ENCODE assay signal across 25 mouse cellular contexts in genomic region chr13:3594311-3594710, GRCm38 (mm10). TPM values are rescaled to one million over a fixed set of nuclear protein-coding genes. Genes with fewer than 3 reads are reported as not detected.
A peak's percentile ranks its signal among the peaks of the same experiment; 100 is the strongest.
DNase-seq lines count a peak whose midpoint lies in the region; ATAC-seq and TF ChIP-seq lines count a peak whose summit lies in the region.
"Had no signal": no experiment of that assay in that cellular context is flagged by ENCODE, and none has a peak within 500 bp of the region (broad histone marks: within the 10 kb centered on the region; RNA-seq: fewer than 3 reads in every experiment).

No protein-coding gene starts in this region.

- ATAC-seq in kidney, embryonic 16.5 days (ENCODE audit: low FRiP score, low TSS enrichment): no peak
- ATAC-seq: activated CD4-positive, CD25-positive, alpha-beta regulatory T cell, adult 4 months; forebrain, embryonic 14.5 days; forebrain, postnatal 0 days; hindbrain, embryonic 16.5 days had no signal

- H3K27ac ChIP-seq in kidney, adult 2 months (ENCODE audit: insufficient read depth, low read depth, low read length): no peak overlapping the region
- H3K27ac ChIP-seq in kidney, embryonic 16.5 days (ENCODE audit: low read length): no peak overlapping the region
- H3K27ac ChIP-seq: forebrain, embryonic 10.5 days; gastrocnemius, adult 2 months; heart, embryonic 15.5 days; hindbrain, embryonic 10.5 days; hindbrain, embryonic 13.5 days had no signal

- H3K9ac ChIP-seq in kidney, embryonic 16.5 days (replicated peaks; ENCODE audit: low read length): no peak overlapping the region
- H3K9ac ChIP-seq: forebrain, postnatal 0 days; heart, embryonic 12.5 days; heart, embryonic 15.5 days; hindbrain, embryonic 13.5 days had no signal

- H3K27me3 ChIP-seq in kidney, adult 2 months (replicated peaks; ENCODE audit: control insufficient read depth, insufficient read depth, low read length): no peaks in the 10 kb centered on the region
- no peaks in the 10 kb centered on the region for H3K27me3 ChIP-seq in kidney, embryonic 16.5 days (ENCODE audit: insufficient read depth, low read length)
- H3K27me3 ChIP-seq: heart, embryonic 12.5 days; heart, embryonic 15.5 days; hindbrain, embryonic 13.5 days had no signal

- no peak overlapping the region for H3K4me2 ChIP-seq in kidney, embryonic 16.5 days (replicated peaks; ENCODE audit: low read depth, low read length)
- H3K4me2 ChIP-seq: heart, embryonic 12.5 days; heart, embryonic 15.5 days; hindbrain, embryonic 13.5 days had no signal

- H3K4me3 ChIP-seq in kidney, adult 2 months (ENCODE audit: insufficient read depth, low read depth, low read length): no peak overlapping the region
- H3K4me3 ChIP-seq in kidney, embryonic 16.5 days (ENCODE audit: low read length): no peak overlapping the region
- H3K4me3 ChIP-seq: forebrain, embryonic 10.5 days; gastrocnemius, adult 2 months; heart, embryonic 12.5 days; heart, embryonic 15.5 days; hindbrain, embryonic 10.5 days; hindbrain, embryonic 13.5 days had no signal

- WGBS in kidney, adult 2 months: 37% methylated on average over 1 of the region's 1 CpGs
- 83% methylated on average over 1 of the region's 1 CpGs for WGBS in kidney, embryonic 16.5 days

- no peak for TF ChIP-seq CTCF in kidney, adult 2 months (conservative IDR thresholded peaks at IDR 0.05; ENCODE audit: insufficient read depth, insufficient read length, low read depth, low read length)

- H3K9me3 ChIP-seq in kidney, embryonic 16.5 days (ENCODE audit: low read length): no peaks in the 10 kb centered on the region
- H3K9me3 ChIP-seq: forebrain, embryonic 10.5 days; heart, embryonic 12.5 days; heart, embryonic 15.5 days; hindbrain, embryonic 10.5 days; hindbrain, embryonic 13.5 days had no signal

- DNase-seq in kidney, adult 2 months: peak; percentile 79
- DNase-seq in kidney, postnatal 10 days: peak; percentile 74
- peak; percentile 63 to 87 for DNase-seq in kidney, postnatal 36 days
- no peak for DNase-seq in B cell, adult 2 months
- no peak for DNase-seq in thymus, postnatal 0 days (ENCODE audit: low spot score)
- DNase-seq: adrenal gland, adult 8-10 months; adrenal gland, postnatal 25 days; cerebellum, adult 11-12 months; cerebellum, adult 9-10 months; cerebellum, postnatal 14 days; forebrain, postnatal 0 days; gastrocnemius, adult 2 months; gastrocnemius, postnatal 14 days; heart, adult 11 months; heart, postnatal 10 days; heart, postnatal 36 days had no signal

- peaks cover 3% of the 10 kb centered on the region for H3K36me3 ChIP-seq in kidney, adult 2 months (ENCODE audit: control insufficient read depth, insufficient read depth, low read length)
- H3K36me3 ChIP-seq in kidney, embryonic 16.5 days (ENCODE audit: insufficient read depth, low read length): peaks cover 34% of the 10 kb centered on the region

- no peaks in the 10 kb centered on the region for H3K4me1 ChIP-seq in kidney, adult 2 months (ENCODE audit: control insufficient read depth, insufficient read depth, low read length)
- no peaks in the 10 kb centered on the region for H3K4me1 ChIP-seq in kidney, embryonic 16.5 days (ENCODE audit: insufficient read depth, low read length)
- H3K4me1 ChIP-seq: forebrain, embryonic 10.5 days; heart, embryonic 12.5 days; heart, embryonic 15.5 days; hindbrain, embryonic 10.5 days; hindbrain, embryonic 13.5 days had no signal

- no peak for TF ChIP-seq POLR2A in kidney, adult 2 months (IDR thresholded peaks at IDR 0.05; ENCODE audit: low read depth, low read length)

RNA-seq across cellular contexts. Expression of gene Fam208b, which starts 16.6 kb away (rescaled TPM):
- polyA plus RNA-seq in kidney, adult 2 months (2012; rRNA removed): 2.3 and 2.8 TPM in 2 replicates
- polyA plus RNA-seq in kidney, embryonic 16.5 days (2015; fragmentation: Nextera tagmentation; extraction: Ambion mirVana): 12.7 and 15.5 TPM in 2 replicates
- polyA plus RNA-seq in thymus, postnatal 0 days (2015; fragmentation: Nextera tagmentation; extraction: Ambion mirVana): 10.7 and 12.5 TPM in 2 replicates

RNA-seq across cellular contexts. Expression of gene Asb13, which starts 39.5 kb away (rescaled TPM):
- polyA plus RNA-seq in kidney, adult 2 months (2012; rRNA removed): 41.9 and 42.6 TPM in 2 replicates
- polyA plus RNA-seq in kidney, embryonic 16.5 days (2015; fragmentation: Nextera tagmentation; extraction: Ambion mirVana): 16.0 and 19.8 TPM in 2 replicates
- 6.5 and 7.5 TPM in 2 replicates for polyA plus RNA-seq in thymus, postnatal 0 days (2015; fragmentation: Nextera tagmentation; extraction: Ambion mirVana)

RNA-seq across cellular contexts. Expression of gene Gdi2, which starts 56.4 kb away (rescaled TPM):
- polyA plus RNA-seq in kidney, adult 2 months (2012; rRNA removed): 159 and 174 TPM in 2 replicates
- 435 and 448 TPM in 2 replicates for polyA plus RNA-seq in kidney, embryonic 16.5 days (2015; fragmentation: Nextera tagmentation; extraction: Ambion mirVana)
- 449 and 459 TPM in 2 replicates for polyA plus RNA-seq in thymus, postnatal 0 days (2015; fragmentation: Nextera tagmentation; extraction: Ambion mirVana)

Comparison
In these comparisons a context has a peak if more than half of its experiments do, and no peak if none do; other contexts are left out.
1. DNase-seq: peak in kidney, adult 2 months (single experiment), kidney, postnatal 10 days (single experiment) and kidney, postnatal 36 days (2 of 2); none in B cell, adult 2 months (0 of 2) and thymus, postnatal 0 days (single experiment).